Mouse (Mus musculus): Measurements from ENCODE around the gene Trak1. TPM values are rescaled to one million over a fixed set of nuclear protein-coding genes. Genes with fewer than 3 reads are reported as not detected.

Gene Trak1
- polyA plus RNA-seq, 1 experiment, result 44.1 TPM

DNA sequence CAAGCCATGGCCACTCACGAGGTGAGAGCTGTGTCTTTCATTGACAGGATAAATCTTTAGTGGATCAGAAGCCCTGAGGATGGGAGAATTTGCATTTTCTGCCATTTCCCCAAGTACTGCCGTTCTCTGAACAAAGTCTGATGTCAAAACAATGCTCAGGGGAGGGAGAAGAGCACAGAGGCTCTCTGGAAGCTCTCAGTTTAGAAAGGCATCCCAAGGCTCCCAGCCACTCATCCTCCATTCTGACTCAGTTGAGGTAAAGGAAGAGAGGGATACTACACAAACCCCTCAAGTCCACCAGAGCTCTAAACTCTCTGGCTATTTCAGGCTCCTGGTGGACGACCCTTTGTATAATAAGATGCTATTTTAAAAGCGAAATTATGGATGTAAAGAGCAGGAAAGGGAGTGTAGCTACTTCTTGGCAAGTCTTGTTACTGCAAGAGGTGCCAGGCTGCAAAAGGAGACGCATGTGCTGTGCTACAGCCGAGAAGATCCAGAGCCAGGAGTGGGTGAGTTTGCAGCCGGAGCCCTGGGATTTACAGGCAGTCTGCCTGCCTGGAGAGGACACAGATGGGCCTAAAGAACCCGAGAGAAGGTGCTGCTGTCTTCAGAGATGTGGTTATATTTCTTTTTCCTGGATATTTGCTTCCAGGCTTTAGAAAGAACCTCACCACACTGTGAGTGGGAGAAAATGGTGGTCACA is 209.3 kb downstream of the Trak1 start:
- H3K4me3 ChIP-seq (ENCODE audit: low read depth, low read length), result no peak overlapping the region
- no peaks in the 10 kb centered on the region for H3K27me3 ChIP-seq (ENCODE audit: control insufficient read depth, insufficient read depth, low read length, poor library complexity, severe bottlenecking)
- no peaks in the 10 kb centered on the region for H3K36me3 ChIP-seq (ENCODE audit: control insufficient read depth, insufficient read depth, low read length, poor library complexity, severe bottlenecking)
- TF ChIP-seq CTCF (IDR thresholded peaks at IDR 0.05; ENCODE audit: low read depth, low read length) (no peak), EP300 (IDR thresholded peaks at IDR 0.05; ENCODE audit: insufficient read depth, low read depth, low read length) (no peak), POLR2A (IDR thresholded peaks at IDR 0.05; ENCODE audit: insufficient read depth, low read length) (no peak)
- no peak overlapping the region for H3K27ac ChIP-seq (ENCODE audit: insufficient read depth, low read length)
- no peak overlapping the region for H3K9ac ChIP-seq (ENCODE audit: low read depth, poor library complexity, severe bottlenecking)
- H3K4me1 ChIP-seq (ENCODE audit: control insufficient read depth, insufficient read depth, low read length), result no peaks in the 10 kb centered on the region
- no peaks in the 10 kb centered on the region for H3K9me3 ChIP-seq (replicated peaks; ENCODE audit: control insufficient read depth, insufficient read depth, low read length, poor library complexity, severe bottlenecking)

DNA sequence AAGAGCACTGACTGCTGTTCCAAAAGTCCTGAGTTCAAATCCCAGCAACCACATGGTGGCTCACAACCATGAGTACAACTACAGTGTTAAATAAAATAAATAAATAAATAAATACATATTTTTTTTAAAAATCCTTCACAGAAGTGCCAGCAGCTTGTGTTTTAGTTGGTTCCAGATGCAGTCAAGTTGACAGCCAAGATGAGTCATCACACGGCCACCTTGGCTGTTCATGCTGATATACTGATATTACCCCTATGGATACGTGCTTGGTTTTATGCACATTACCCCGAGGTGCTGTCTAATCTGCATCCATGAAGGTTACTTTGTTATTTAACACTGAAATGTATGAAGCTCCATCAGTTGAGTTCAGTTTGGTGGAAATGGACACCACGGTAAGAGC is 214.6 kb downstream of the Trak1 start:
- no peak overlapping the region for H3K4me3 ChIP-seq (ENCODE audit: low read depth, low read length)

DNA sequence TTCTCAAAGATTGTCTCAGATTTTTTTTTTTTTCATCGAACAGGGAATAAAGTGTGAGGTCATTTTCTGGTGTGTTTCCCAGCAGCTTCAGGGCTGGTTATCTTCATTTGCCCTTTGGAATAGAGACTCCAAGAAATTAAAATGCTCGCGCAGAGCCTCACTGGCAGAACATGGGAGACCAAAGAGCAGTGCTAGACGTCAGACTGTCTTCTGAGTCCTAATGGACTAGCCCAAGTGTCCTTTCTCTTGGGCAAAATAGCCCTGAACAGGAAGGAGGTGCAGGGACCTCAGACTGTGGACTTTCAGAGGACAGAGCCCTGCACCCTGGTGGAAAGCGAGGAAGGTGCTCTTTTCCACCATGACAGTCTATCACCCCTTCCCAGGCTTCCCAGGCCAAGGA is 217.2 kb downstream of the Trak1 start:
- Histone ChIP-seq H3K27me3 (ENCODE audit: control insufficient read depth, insufficient read depth, low read length, poor library complexity, severe bottlenecking) (no peaks in the 10 kb centered on the region; the same call in 1 of the 2 replicates), H3K9ac (ENCODE audit: low read depth, poor library complexity, severe bottlenecking) (no peak overlapping the region), H3K27ac (ENCODE audit: insufficient read depth, low read length) (no peak overlapping the region), H3K4me3 (ENCODE audit: low read depth, low read length) (no peak overlapping the region), H3K4me1 (ENCODE audit: control insufficient read depth, insufficient read depth, low read length) (no peaks in the 10 kb centered on the region), H3K9me3 (replicated peaks; ENCODE audit: control insufficient read depth, insufficient read depth, low read length, poor library complexity, severe bottlenecking) (no peaks in the 10 kb centered on the region), H3K36me3 (ENCODE audit: control insufficient read depth, insufficient read depth, low read length, poor library complexity, severe bottlenecking) (no peaks in the 10 kb centered on the region)
- TF ChIP-seq CTCF (IDR thresholded peaks at IDR 0.05; ENCODE audit: low read depth, low read length), result no peak
- no peak for TF ChIP-seq POLR2A (IDR thresholded peaks at IDR 0.05; ENCODE audit: insufficient read depth, low read length)
- TF ChIP-seq EP300 (IDR thresholded peaks at IDR 0.05; ENCODE audit: insufficient read depth, low read depth, low read length), result no peak

More for the DNA sequence above, 214.6 kb downstream of the Trak1 start:
- no peaks in the 10 kb centered on the region; the same call in 1 of the 2 replicates for H3K27me3 ChIP-seq (ENCODE audit: control insufficient read depth, insufficient read depth, low read length, poor library complexity, severe bottlenecking)
- H3K9ac ChIP-seq (ENCODE audit: low read depth, poor library complexity, severe bottlenecking), result no peak overlapping the region
- no peak overlapping the region for H3K27ac ChIP-seq (ENCODE audit: insufficient read depth, low read length)
- no peaks in the 10 kb centered on the region for H3K4me1 ChIP-seq (ENCODE audit: control insufficient read depth, insufficient read depth, low read length)
- TF ChIP-seq CTCF (IDR thresholded peaks at IDR 0.05; ENCODE audit: low read depth, low read length) (no peak), POLR2A (IDR thresholded peaks at IDR 0.05; ENCODE audit: insufficient read depth, low read length) (no peak), EP300 (IDR thresholded peaks at IDR 0.05; ENCODE audit: insufficient read depth, low read depth, low read length) (no peak)
- no peaks in the 10 kb centered on the region for H3K36me3 ChIP-seq (ENCODE audit: control insufficient read depth, insufficient read depth, low read length, poor library complexity, severe bottlenecking)
- H3K9me3 ChIP-seq (replicated peaks; ENCODE audit: control insufficient read depth, insufficient read depth, low read length, poor library complexity, severe bottlenecking), result no peaks in the 10 kb centered on the region

DNA sequence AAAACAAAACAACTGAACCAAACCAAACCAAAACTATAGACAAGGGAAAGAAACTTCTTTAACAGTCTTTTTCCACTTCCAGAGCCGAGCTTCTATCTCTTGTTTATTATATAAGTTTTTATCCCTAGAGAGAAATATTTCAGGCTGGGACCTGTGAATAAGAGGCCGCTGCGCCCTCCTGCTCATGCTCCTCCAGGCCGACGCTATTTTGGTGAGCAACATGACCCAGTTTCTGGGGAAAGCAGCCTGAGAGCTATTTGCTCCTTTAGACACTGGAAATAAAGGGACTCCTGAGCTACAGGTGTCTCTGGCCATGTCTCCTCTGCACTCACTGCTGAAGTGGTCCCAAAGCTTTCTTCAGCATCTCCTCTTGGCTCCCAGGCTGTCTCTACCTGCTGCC is 222.7 kb downstream of the Trak1 start:
- H3K4me3 ChIP-seq (ENCODE audit: low read depth, low read length), result no peak overlapping the region
- TF ChIP-seq CTCF (IDR thresholded peaks at IDR 0.05; ENCODE audit: low read depth, low read length), result no peak
- TF ChIP-seq EP300 (IDR thresholded peaks at IDR 0.05; ENCODE audit: insufficient read depth, low read depth, low read length), result no peak
- TF ChIP-seq POLR2A (IDR thresholded peaks at IDR 0.05; ENCODE audit: insufficient read depth, low read length), result no peak
- H3K27me3 ChIP-seq (ENCODE audit: control insufficient read depth, insufficient read depth, low read length, poor library complexity, severe bottlenecking), result no peaks in the 10 kb centered on the region
- H3K9me3 ChIP-seq (replicated peaks; ENCODE audit: control insufficient read depth, insufficient read depth, low read length, poor library complexity, severe bottlenecking), result no peaks in the 10 kb centered on the region
- no peaks in the 10 kb centered on the region for H3K4me1 ChIP-seq (ENCODE audit: control insufficient read depth, insufficient read depth, low read length)
- H3K36me3 ChIP-seq (ENCODE audit: control insufficient read depth, insufficient read depth, low read length, poor library complexity, severe bottlenecking), result no peaks in the 10 kb centered on the region
- no peak overlapping the region for H3K27ac ChIP-seq (ENCODE audit: insufficient read depth, low read length)
- H3K9ac ChIP-seq (ENCODE audit: low read depth, poor library complexity, severe bottlenecking), result no peak overlapping the region

Other genes starting within 250 kb of the Trak1 start
- 3.1 and 3.3 TPM in 2 replicates for gene Ulk4, start 20.3 kb upstream of the Trak1 start, polyA plus RNA-seq (2011; ENCODE audit: insufficient read depth, insufficient read length, low read depth, missing spikeins)
- gene Cck, start 198.2 kb downstream of the Trak1 start, polyA plus RNA-seq (2011; ENCODE audit: insufficient read depth, insufficient read length, low read depth, missing spikeins), result 1.3 TPM in 1 of 2 replicates, not detected in the other

Measured in ES-Bruce4 (cell line).